Mouse (Mus musculus): ENCODE measurements around the gene Dlg2. TPM values are rescaled to one million over a fixed set of nuclear protein-coding genes. Genes with fewer than 3 reads are reported as not detected.
A peak's percentile ranks its signal among the peaks of the same experiment; 100 is the strongest.

Dlg2 gene
- total RNA-seq, 2 experiments from 2014 or later, result 295 to 301 TPM

- Histone ChIP-seq H3K4me3 (no peak overlapping the region), H3K27ac (peak overlapping the region; percentile 76)
- TF ChIP-seq CTCF (IDR thresholded peaks at IDR 0.05), result no peak
- DNase-seq (ENCODE audit: extremely low spot score in 1 of 2, low spot score in 2 of 2), result peak in 1 of 2 experiments; percentile 14
- intact Hi-C loops (cut with DNase I), result no loop called here
These were observed 587.0 kb downstream of the Dlg2 start for GRCm38 (mm10) chr7:91063297-91064040.

GRCm38 (mm10) chr7:91071751-91072707 is 595.6 kb downstream of the Dlg2 start:
- no peak for TF ChIP-seq CTCF (IDR thresholded peaks at IDR 0.05)
- Histone ChIP-seq H3K27ac (0 out of 2 replicates have a peak overlapping the region, but pooled peaks have one; percentile 20), H3K4me3 (no peak overlapping the region)
- intact Hi-C loops (cut with DNase I), result no loop called here
- DNase-seq (ENCODE audit: extremely low spot score in 1 of 2, low spot score in 2 of 2), result no peak

GRCm38 (mm10) chr7:91086071-91086470 is 609.6 kb downstream of the Dlg2 start:
- DNase-seq (ENCODE audit: extremely low spot score in 1 of 2, low spot score in 2 of 2), result no peak

GRCm38 (mm10) chr7:91089211-91089930 is 612.9 kb downstream of the Dlg2 start:
- Histone ChIP-seq H3K27ac (peak overlapping the region; percentile 92), H3K4me3 (peak overlapping the region; percentile 72)
- intact Hi-C loops (cut with DNase I), result loop anchor here (1.0 to 5.0 kb wide), 2 partner anchors 162 to 202 kb away; no protein-coding TSS in a partner anchor
- no peak for TF ChIP-seq CTCF (IDR thresholded peaks at IDR 0.05)
- DNase-seq (ENCODE audit: extremely low spot score in 1 of 2, low spot score in 2 of 2), result peak in 1 of 2 experiments; percentile 41

More at GRCm38 (mm10) chr7:91086071-91086470, 609.6 kb downstream of the Dlg2 start:
- H3K4me3 ChIP-seq, result no peak overlapping the region
- intact Hi-C loops (cut with DNase I), result loop anchor here (5.0 kb wide), 1 partner anchor 199 kb away; no protein-coding TSS in a partner anchor
- TF ChIP-seq CTCF (IDR thresholded peaks at IDR 0.05), result no peak
- H3K27ac ChIP-seq, result no peak overlapping the region

GRCm38 (mm10) chr7:91090317-91090829 is 613.9 kb downstream of the Dlg2 start:
- intact Hi-C loops (cut with DNase I), result loop anchor here (5.0 kb wide), 3 partner anchors 47 to 342 kb away; no protein-coding TSS in a partner anchor
- Histone ChIP-seq H3K4me3 (peak overlapping the region; percentile 72), H3K27ac (peak overlapping the region; percentile 92)
- no peak; the same call in 1 of the 2 replicates for TF ChIP-seq CTCF (IDR thresholded peaks at IDR 0.05)
- DNase-seq (ENCODE audit: extremely low spot score in 1 of 2, low spot score in 2 of 2), result peak in 1 of 2 experiments; percentile 24

GRCm38 (mm10) chr7:91090830-91091683 is 614.6 kb downstream of the Dlg2 start:
- no peak for TF ChIP-seq CTCF (IDR thresholded peaks at IDR 0.05)
- intact Hi-C loops (cut with DNase I), result loop anchor here (5.0 kb wide), 3 partner anchors 46 to 341 kb away; no protein-coding TSS in a partner anchor
- peak in 1 of 2 experiments; percentile 34 for DNase-seq (ENCODE audit: extremely low spot score in 1 of 2, low spot score in 2 of 2)
- peak overlapping the region; percentile 92 for H3K27ac ChIP-seq
- H3K4me3 ChIP-seq, result peak overlapping the region; percentile 72

GRCm38 (mm10) chr7:91096467-91096866 is 620.0 kb downstream of the Dlg2 start:
- no peak for TF ChIP-seq CTCF (IDR thresholded peaks at IDR 0.05)
- Histone ChIP-seq H3K4me3 (no peak overlapping the region), H3K27ac (peak overlapping the region; percentile 8; the same call in 1 of the 2 replicates)
- DNase-seq (ENCODE audit: extremely low spot score in 1 of 2, low spot score in 2 of 2), result no peak
- intact Hi-C loops (cut with DNase I), result loop anchor here (2.0 kb wide), 1 partner anchor 112 kb away; no protein-coding TSS in a partner anchor

GRCm38 (mm10) chr7:91098521-91098920 is 622.0 kb downstream of the Dlg2 start:
- Histone ChIP-seq H3K4me3 (no peak overlapping the region), H3K27ac (no peak overlapping the region; the same call in 1 of the 2 replicates)
- TF ChIP-seq CTCF (IDR thresholded peaks at IDR 0.05), result no peak
- intact Hi-C loops (cut with DNase I), result no loop called here
- DNase-seq (ENCODE audit: extremely low spot score in 1 of 2, low spot score in 2 of 2), result no peak

GRCm38 (mm10) chr7:91109575-91109974 is 633.1 kb downstream of the Dlg2 start:
- no peak overlapping the region for H3K27ac ChIP-seq
- intact Hi-C loops (cut with DNase I), result no loop called here
- no peak for TF ChIP-seq CTCF (IDR thresholded peaks at IDR 0.05)
- H3K4me3 ChIP-seq, result no peak overlapping the region
- DNase-seq (ENCODE audit: extremely low spot score in 1 of 2, low spot score in 2 of 2), result no peak

- no peak for DNase-seq (ENCODE audit: extremely low spot score in 1 of 2, low spot score in 2 of 2)
- intact Hi-C loops (cut with DNase I), result no loop called here
- Histone ChIP-seq H3K4me3 (no peak overlapping the region), H3K27ac (peak overlapping the region; percentile 58; the same call in 1 of the 2 replicates)
- no peak for TF ChIP-seq CTCF (IDR thresholded peaks at IDR 0.05)
These were observed 655.7 kb downstream of the Dlg2 start for GRCm38 (mm10) chr7:91132128-91132527.
